8 mouse cellular contexts compared by ENCODE assay signal in the genomic region with DNA sequence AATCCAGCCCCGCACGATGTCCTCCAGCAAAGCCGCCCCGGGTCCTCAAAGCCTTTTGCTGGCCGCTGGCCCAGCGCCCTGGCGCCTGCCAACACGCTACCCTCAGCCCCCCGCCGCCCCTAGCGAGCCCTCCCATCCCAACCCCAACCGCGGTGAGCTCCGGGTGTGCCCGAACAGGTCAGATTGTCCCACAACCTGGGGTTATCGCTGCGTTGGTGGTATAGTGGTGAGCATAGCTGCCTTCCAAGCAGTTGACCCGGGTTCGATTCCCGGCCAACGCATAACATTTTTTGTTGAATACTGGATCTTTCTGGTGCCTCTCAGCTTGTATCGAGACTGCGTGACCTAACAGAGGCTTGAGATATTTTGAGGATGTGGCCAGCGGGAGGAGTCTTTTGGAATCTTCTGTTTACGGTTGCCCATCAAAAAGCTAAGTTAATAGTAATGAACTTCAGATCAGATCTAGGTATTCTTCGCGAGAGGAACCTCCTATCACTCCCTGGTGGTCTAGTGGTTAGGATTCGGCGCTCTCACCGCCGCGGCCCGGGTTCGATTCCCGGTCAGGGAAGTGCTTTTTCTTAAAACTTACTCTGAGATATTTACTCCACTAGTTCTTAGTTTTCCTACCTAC. TPM values are rescaled to one million over a fixed set of nuclear protein-coding genes. Genes with fewer than 3 reads are reported as not detected.
DNase-seq lines count a peak whose midpoint lies in the region; ATAC-seq and TF ChIP-seq lines count a peak whose summit lies in the region.

No protein-coding gene starts in this region.

- H3K4me1 ChIP-seq in E14TG2a.4 (replicated peaks; ENCODE audit: low read depth, low read length) = peaks cover 18% of the 10 kb centered on the region
- peaks cover 6% of the 10 kb centered on the region for H3K4me1 ChIP-seq in forebrain, embryonic 12.5 days
- H3K4me1 ChIP-seq in heart, postnatal 0 days (ENCODE audit: control insufficient read depth, insufficient read depth) = no peaks in the 10 kb centered on the region
- H3K4me1 ChIP-seq in liver, embryonic 15.5 days (replicated peaks) = peaks cover 45% of the 10 kb centered on the region
- H3K4me1 ChIP-seq in neural tube, embryonic 11.5 days (ENCODE audit: control insufficient read depth, insufficient read depth, low read length) = no peaks in the 10 kb centered on the region
- H3K4me1 ChIP-seq in stomach, embryonic 16.5 days (ENCODE audit: control insufficient read depth, insufficient read depth, low read length) = peaks cover 6% of the 10 kb centered on the region; the same call in 1 of the 2 replicates

- no peaks in the 10 kb centered on the region for H3K27me3 ChIP-seq in E14TG2a.4 (ENCODE audit: insufficient read depth, low read length)
- H3K27me3 ChIP-seq in forebrain, embryonic 12.5 days = peaks cover 4% of the 10 kb centered on the region
- H3K27me3 ChIP-seq in heart, postnatal 0 days (ENCODE audit: control insufficient read depth, insufficient read depth, low read length) = no peaks in the 10 kb centered on the region
- H3K27me3 ChIP-seq in liver, embryonic 15.5 days = no peaks in the 10 kb centered on the region
- no peaks in the 10 kb centered on the region for H3K27me3 ChIP-seq in neural tube, embryonic 11.5 days (ENCODE audit: control insufficient read depth, insufficient read depth, low read length)
- no peaks in the 10 kb centered on the region for H3K27me3 ChIP-seq in stomach, embryonic 16.5 days (ENCODE audit: control insufficient read depth, insufficient read depth, low read length)

- TF ChIP-seq EP300 in heart, postnatal 0 days (IDR thresholded peaks at IDR 0.05; ENCODE audit: low read depth) = 0 out of 2 replicates have a peak, but pooled peaks have one; percentile 15

- DNase-seq in c-Kit-positive CD71-positive TER-119-positive erythroid progenitor cells, embryonic 14.5 days (ENCODE audit: low spot score) = peak; percentile 80
- DNase-seq in heart, postnatal 0 days (ENCODE audit: low spot score) = peak; percentile 71
- peak; percentile 82 to 89 for DNase-seq in kidney, postnatal 36 days
- peak; percentile 92 for DNase-seq in neural tube, embryonic 11.5 days (ENCODE audit: low spot score)

- H3K36me3 ChIP-seq in E14TG2a.4 (ENCODE audit: insufficient read depth, low read length) = no peaks in the 10 kb centered on the region
- no peaks in the 10 kb centered on the region for H3K36me3 ChIP-seq in forebrain, embryonic 12.5 days (replicated peaks)
- no peaks in the 10 kb centered on the region for H3K36me3 ChIP-seq in heart, postnatal 0 days (replicated peaks; ENCODE audit: control insufficient read depth, insufficient read depth, low read length)
- no peaks in the 10 kb centered on the region for H3K36me3 ChIP-seq in liver, embryonic 15.5 days (replicated peaks)
- H3K36me3 ChIP-seq in neural tube, embryonic 11.5 days (ENCODE audit: control insufficient read depth, insufficient read depth, low read length) = no peaks in the 10 kb centered on the region
- no peaks in the 10 kb centered on the region for H3K36me3 ChIP-seq in stomach, embryonic 16.5 days (ENCODE audit: control insufficient read depth, insufficient read depth, low read length)

- H3K9ac ChIP-seq in forebrain, embryonic 12.5 days = peak overlapping the region; percentile 61; the same call in 1 of the 2 replicates
- H3K9ac ChIP-seq in heart, postnatal 0 days (replicated peaks; ENCODE audit: low read depth, low read length) = peak overlapping the region; percentile 57
- peak overlapping the region; percentile 67 for H3K9ac ChIP-seq in liver, embryonic 15.5 days
- peak overlapping the region; percentile 39; the same call in 1 of the 2 replicates for H3K9ac ChIP-seq in neural tube, embryonic 11.5 days (ENCODE audit: low read length)
- H3K9ac ChIP-seq in stomach, embryonic 16.5 days (ENCODE audit: low read length) = peak overlapping the region; percentile 77

- peak overlapping the region; percentile 86 for H3K4me3 ChIP-seq in E14TG2a.4 (replicated peaks; ENCODE audit: low read length)
- peak overlapping the region; percentile 67 for H3K4me3 ChIP-seq in forebrain, embryonic 12.5 days (replicated peaks)
- peak overlapping the region; percentile 72 for H3K4me3 ChIP-seq in heart, postnatal 0 days (ENCODE audit: low read depth, low read length)
- peak overlapping the region; percentile 73 for H3K4me3 ChIP-seq in liver, embryonic 15.5 days (replicated peaks)
- peak overlapping the region; percentile 69 for H3K4me3 ChIP-seq in neural tube, embryonic 11.5 days (ENCODE audit: low read depth, low read length)
- H3K4me3 ChIP-seq in stomach, embryonic 16.5 days (replicated peaks; ENCODE audit: low read length) = peak overlapping the region; percentile 77

- peak overlapping the region; percentile 75; the same call in 1 of the 2 replicates for H3K27ac ChIP-seq in forebrain, embryonic 12.5 days
- H3K27ac ChIP-seq in heart, postnatal 0 days (ENCODE audit: low read depth) = peak overlapping the region; percentile 70
- H3K27ac ChIP-seq in liver, embryonic 15.5 days (replicated peaks) = peak overlapping the region; percentile 76
- H3K27ac ChIP-seq in neural tube, embryonic 11.5 days (ENCODE audit: low read depth, low read length) = no peak overlapping the region
- peak overlapping the region; percentile 58 for H3K27ac ChIP-seq in stomach, embryonic 16.5 days (ENCODE audit: low read length)

- ATAC-seq in forebrain, embryonic 12.5 days (ENCODE audit: low FRiP score) = peak; percentile 93
- ATAC-seq in heart, postnatal 0 days (ENCODE audit: insufficient read depth, low read depth) = peak; percentile 88
- ATAC-seq in liver, embryonic 15.5 days (ENCODE audit: insufficient read depth) = peak; percentile 80
- peak; percentile 92 for ATAC-seq in neural tube, embryonic 11.5 days (ENCODE audit: insufficient read depth, low FRiP score, low TSS enrichment)
- ATAC-seq in stomach, embryonic 16.5 days (ENCODE audit: insufficient read depth, low FRiP score) = peak; percentile 92

- peak overlapping the region; percentile 60 for H3K4me2 ChIP-seq in forebrain, embryonic 12.5 days
- peak overlapping the region; percentile 79 for H3K4me2 ChIP-seq in heart, postnatal 0 days (ENCODE audit: low read depth, low read length)
- H3K4me2 ChIP-seq in liver, embryonic 15.5 days = peak overlapping the region; percentile 94
- H3K4me2 ChIP-seq in neural tube, embryonic 11.5 days (ENCODE audit: low read depth) = peak overlapping the region; percentile 48
- peak overlapping the region; percentile 77 for H3K4me2 ChIP-seq in stomach, embryonic 16.5 days (ENCODE audit: low read depth, low read length)

- TF ChIP-seq CTCF in E14TG2a.4 (conservative IDR thresholded peaks at IDR 0.05; ENCODE audit: low read length) = no peak
- TF ChIP-seq CTCF in heart, postnatal 0 days (IDR thresholded peaks at IDR 0.05; ENCODE audit: low read depth) = no peak

- peaks cover 22% of the 10 kb centered on the region for H3K9me3 ChIP-seq in E14TG2a.4 (ENCODE audit: low read length)
- H3K9me3 ChIP-seq in forebrain, embryonic 12.5 days = no peaks in the 10 kb centered on the region
- no peaks in the 10 kb centered on the region for H3K9me3 ChIP-seq in heart, postnatal 0 days (replicated peaks; ENCODE audit: control insufficient read depth, low read length)
- no peaks in the 10 kb centered on the region for H3K9me3 ChIP-seq in liver, embryonic 15.5 days (replicated peaks)
- H3K9me3 ChIP-seq in neural tube, embryonic 11.5 days (ENCODE audit: control insufficient read depth, low read length) = no peaks in the 10 kb centered on the region
- H3K9me3 ChIP-seq in stomach, embryonic 16.5 days (replicated peaks; ENCODE audit: control insufficient read depth, low read length) = no peaks in the 10 kb centered on the region

- under 1% methylated on average over 35 of the region's 35 CpGs for WGBS in forebrain, embryonic 12.5 days
- under 1% methylated on average over 35 of the region's 35 CpGs for WGBS in heart, postnatal 0 days
- under 1% methylated on average over 35 of the region's 35 CpGs for WGBS in liver, embryonic 15.5 days (ENCODE audit: insufficient replicate concordance)
- WGBS in neural tube, embryonic 11.5 days = 0% methylated on average over 35 of the region's 35 CpGs
- under 1% methylated on average over 35 of the region's 35 CpGs for WGBS in stomach, embryonic 16.5 days

RNA-seq across cellular contexts. Expression of gene Cfap126, which starts 11.1 kb away (rescaled TPM):
- polyA plus RNA-seq in forebrain, embryonic 12.5 days (2016; fragmentation: Nextera tagmentation; extraction: Ambion mirVana) = 3.9 and 5.2 TPM in 2 replicates
- 3.7 TPM in 1 of 2 replicates, not detected in the other for total RNA-seq in heart, postnatal 0 days (2014; rRNA removed; ENCODE audit: low replicate concordance)
- 2.2 and 3.5 TPM in 2 replicates for polyA plus RNA-seq in heart, postnatal 0 days (2015; fragmentation: Nextera tagmentation; extraction: Ambion mirVana)
- 1.7 and 2.6 TPM in 2 replicates for polyA plus RNA-seq in liver, embryonic 15.5 days (2015; fragmentation: Nextera tagmentation; extraction: Ambion mirVana)
- 2.2 and 2.8 TPM in 2 replicates for polyA plus RNA-seq in neural tube, embryonic 11.5 days (2014; fragmentation: Nextera tagmentation; extraction: Ambion mirVana)
- polyA plus RNA-seq in stomach, embryonic 16.5 days (2015; fragmentation: Nextera tagmentation; extraction: Ambion mirVana) = 2.1 and 3.1 TPM in 2 replicates

RNA-seq across cellular contexts. Expression of gene Fcgr3, which starts 37.9 kb away (rescaled TPM):
- polyA plus RNA-seq in forebrain, embryonic 12.5 days (2016; fragmentation: Nextera tagmentation; extraction: Ambion mirVana) = 4.8 and 4.9 TPM in 2 replicates
- 11.8 and 13.7 TPM in 2 replicates for total RNA-seq in heart, postnatal 0 days (2014; rRNA removed; ENCODE audit: low replicate concordance)
- polyA plus RNA-seq in heart, postnatal 0 days (2015; fragmentation: Nextera tagmentation; extraction: Ambion mirVana) = 8.2 and 10.8 TPM in 2 replicates
- 27.2 and 28.0 TPM in 2 replicates for polyA plus RNA-seq in liver, embryonic 15.5 days (2015; fragmentation: Nextera tagmentation; extraction: Ambion mirVana)
- 5.6 and 6.7 TPM in 2 replicates for polyA plus RNA-seq in neural tube, embryonic 11.5 days (2014; fragmentation: Nextera tagmentation; extraction: Ambion mirVana)
- 17.7 and 20.2 TPM in 2 replicates for polyA plus RNA-seq in stomach, embryonic 16.5 days (2015; fragmentation: Nextera tagmentation; extraction: Ambion mirVana)

RNA-seq across cellular contexts. Expression of gene Sdhc, which starts 47.7 kb away (rescaled TPM):
- polyA plus RNA-seq in forebrain, embryonic 12.5 days (2016; fragmentation: Nextera tagmentation; extraction: Ambion mirVana) = 218 and 236 TPM in 2 replicates
- 875 and 891 TPM in 2 replicates for total RNA-seq in heart, postnatal 0 days (2014; rRNA removed; ENCODE audit: low replicate concordance)
- polyA plus RNA-seq in heart, postnatal 0 days (2015; fragmentation: Nextera tagmentation; extraction: Ambion mirVana) = 754 and 772 TPM in 2 replicates
- polyA plus RNA-seq in liver, embryonic 15.5 days (2015; fragmentation: Nextera tagmentation; extraction: Ambion mirVana) = 149 and 158 TPM in 2 replicates
- 280 and 291 TPM in 2 replicates for polyA plus RNA-seq in neural tube, embryonic 11.5 days (2014; fragmentation: Nextera tagmentation; extraction: Ambion mirVana)
- 282 and 298 TPM in 2 replicates for polyA plus RNA-seq in stomach, embryonic 16.5 days (2015; fragmentation: Nextera tagmentation; extraction: Ambion mirVana)

RNA-seq across cellular contexts. Expression of gene Mpz, which starts 47.8 kb away (rescaled TPM):
- polyA plus RNA-seq in forebrain, embryonic 12.5 days (2016; fragmentation: Nextera tagmentation; extraction: Ambion mirVana) = 0.54 and 1.0 TPM in 2 replicates
- total RNA-seq in heart, postnatal 0 days (2014; rRNA removed; ENCODE audit: low replicate concordance) = 1.6 and 2.0 TPM in 2 replicates
- polyA plus RNA-seq in heart, postnatal 0 days (2015; fragmentation: Nextera tagmentation; extraction: Ambion mirVana) = 0.05 and 0.49 TPM in 2 replicates
- polyA plus RNA-seq in liver, embryonic 15.5 days (2015; fragmentation: Nextera tagmentation; extraction: Ambion mirVana) = not detected in 2 replicates
- polyA plus RNA-seq in neural tube, embryonic 11.5 days (2014; fragmentation: Nextera tagmentation; extraction: Ambion mirVana) = 2.9 and 4.2 TPM in 2 replicates
- polyA plus RNA-seq in stomach, embryonic 16.5 days (2015; fragmentation: Nextera tagmentation; extraction: Ambion mirVana) = 2.4 and 2.9 TPM in 2 replicates
